15 mouse cellular contexts compared by ENCODE assay signal in genomic region chr2:18389631-18390030, GRCm38 (mm10). TPM values are rescaled to one million over a fixed set of nuclear protein-coding genes. Genes with fewer than 3 reads are reported as not detected.
DNase-seq lines count a peak whose midpoint lies in the region; ATAC-seq lines count a peak whose summit lies in the region.
"Had no signal": no experiment of that assay in that cellular context is flagged by ENCODE, and none has a peak within 500 bp of the region (broad histone marks: within the 10 kb centered on the region; RNA-seq: fewer than 3 reads in every experiment).

No protein-coding gene starts in this region.

- DNase-seq in frontal cortex, adult 2 months (ENCODE audit: extremely low spot score in 1 of 2, low spot score in 1 of 2): peak; percentile 5 to 53
- no peak for DNase-seq in frontal cortex, postnatal 14 days (ENCODE audit: low spot score in 2 of 2)
- DNase-seq in left cerebral cortex, adult 18-20 months (ENCODE audit: low spot score in 2 of 2): peak; percentile 11 to 36
- no peak for DNase-seq in left cerebral cortex, adult 11 months (ENCODE audit: low spot score)
- DNase-seq in 3T3-L1 (ENCODE audit: low read depth, low spot score): peak; percentile 18
- DNase-seq in induced T-regulatory cell, adult 2 months (ENCODE audit: low read depth): peak; percentile 13
- DNase-seq in yolk sac, embryonic 10.5 days (ENCODE audit: low spot score): no peak
- DNase-seq: adrenal gland, adult 2 months; adrenal gland, postnatal 25 days; cerebellum, adult 2 months; cerebellum, postnatal 10 days; forebrain, postnatal 0 days; gastrocnemius, postnatal 14 days had no signal

- ATAC-seq in monocyte, adult 5-6 weeks (replicated peaks; ENCODE audit: insufficient number of reproducible peaks, low FRiP score, low TSS enrichment, poor library complexity, severe bottlenecking): no peak
- ATAC-seq: forebrain, embryonic 13.5 days; forebrain, postnatal 0 days had no signal

RNA-seq across cellular contexts. Expression of gene Dnajc1, which starts 3.0 kb away (rescaled TPM):
- 13.7 and 16.6 TPM in 2 replicates for polyA plus RNA-seq in frontal cortex, adult 2 months (2012; rRNA removed)
- total RNA-seq in left cerebral cortex, adult 18-20 months (2021): 10 to 100 TPM; 23.2 to 25.8 TPM
- 39.6 to 92.0 TPM (median 49.3 TPM) in 3 replicates for total RNA-seq in monocyte, adult 5-6 weeks (2017)

Comparison
In these comparisons a context has a peak if more than half of its experiments do, and no peak if none do; other contexts are left out.
1. DNase-seq: peak in frontal cortex, adult 2 months (2 of 2), left cerebral cortex, adult 18-20 months (2 of 2), 3T3-L1 (single experiment) and induced T-regulatory cell, adult 2 months (single experiment); none in frontal cortex, postnatal 14 days (0 of 2), left cerebral cortex, adult 11 months (single experiment) and yolk sac, embryonic 10.5 days (single experiment).